Mouse (Mus musculus) E14TG2a.4 (cell line): Measurements from ENCODE around the gene Sertad2.

Experiments
- H3K27me3 ChIP-seq: 2 replicates; pipeline ENCODE4 v1.6.1; 2014; ENCODE audit warnings: low read length, control low read depth; ENCODE audit not compliant: insufficient read depth
- H3K36me3 ChIP-seq: 2 replicates; pipeline ENCODE4 v1.6.1; 2014; ENCODE audit warnings: low read length, control low read depth; ENCODE audit not compliant: insufficient read depth
- H3K4me1 ChIP-seq: replicated peaks from 2 replicates; pipeline ENCODE4 v1.6.1; 2014; ENCODE audit warnings: low read depth, low read length, control low read depth
- H3K4me3 ChIP-seq: replicated peaks from 2 replicates; pipeline ENCODE4 v1.5.1; 2014; ENCODE audit warnings: mild to moderate bottlenecking, low read length
- H3K9me3 ChIP-seq: 2 replicates; pipeline ENCODE4 v1.6.1; 2014; ENCODE audit warnings: low read length, control low read depth
- CTCF ChIP-seq: conservative IDR thresholded peaks from 2 replicates; pipeline ENCODE4 v1.5.1; 2014; ENCODE audit warnings: low read length
- NANOG ChIP-seq: IDR thresholded peaks from 2 replicates; pipeline ENCODE4 v1.6.1; 2014; ENCODE audit warnings: borderline replicate concordance, low read length, mixed read lengths
- POU5F1 ChIP-seq: IDR thresholded peaks from 2 replicates; pipeline ENCODE4 v1.6.1; 2014; ENCODE audit warnings: low read length, borderline replicate concordance

Sertad2 gene

GRCm38 (mm10) chr11:20639918-20640447, 96.9 kb downstream of the Sertad2 start:
- Histone ChIP-seq H3K4me3 (peak overlapping the region; percentile 49), H3K4me1 (peaks cover 83% of the 10 kb centered on the region), H3K9me3 (no peaks in the 10 kb centered on the region), H3K27me3 (no peaks in the 10 kb centered on the region), H3K36me3 (no peaks in the 10 kb centered on the region)
- TF ChIP-seq NANOG (no peak), CTCF (no peak), POU5F1 (no peak)

GRCm38 (mm10) chr11:20642321-20642720, 99.3 kb downstream of the Sertad2 start:
- no peaks in the 10 kb centered on the region for H3K36me3 ChIP-seq
- peaks cover 87% of the 10 kb centered on the region for H3K4me1 ChIP-seq
- H3K4me3 ChIP-seq: no peak overlapping the region
- H3K27me3 ChIP-seq: no peaks in the 10 kb centered on the region
- TF ChIP-seq NANOG (no peak), CTCF (no peak), POU5F1 (no peak)
- no peaks in the 10 kb centered on the region for H3K9me3 ChIP-seq

GRCm38 (mm10) chr11:20643161-20643560, 100.1 kb downstream of the Sertad2 start:
- Histone ChIP-seq H3K9me3 (no peaks in the 10 kb centered on the region), H3K4me3 (no peak overlapping the region), H3K27me3 (no peaks in the 10 kb centered on the region), H3K4me1 (peaks cover 95% of the 10 kb centered on the region), H3K36me3 (peaks cover 2% of the 10 kb centered on the region)
- TF ChIP-seq POU5F1: no peak
- TF ChIP-seq CTCF: no peak
- TF ChIP-seq NANOG: no peak

- Histone ChIP-seq H3K27me3 (no peaks in the 10 kb centered on the region), H3K9me3 (no peaks in the 10 kb centered on the region), H3K4me1 (peaks cover 97% of the 10 kb centered on the region), H3K36me3 (peaks cover 11% of the 10 kb centered on the region), H3K4me3 (no peak overlapping the region)
- TF ChIP-seq CTCF (no peak), POU5F1 (no peak), NANOG (no peak)
Observed at GRCm38 (mm10) chr11:20644166-20644565, 101.1 kb downstream of the Sertad2 start.

- TF ChIP-seq POU5F1 (no peak), NANOG (no peak), CTCF (no peak)
- peaks cover 14% of the 10 kb centered on the region for H3K36me3 ChIP-seq
- H3K9me3 ChIP-seq: no peaks in the 10 kb centered on the region
- H3K4me3 ChIP-seq: no peak overlapping the region
- H3K27me3 ChIP-seq: no peaks in the 10 kb centered on the region
- H3K4me1 ChIP-seq: peaks cover 97% of the 10 kb centered on the region
Observed at GRCm38 (mm10) chr11:20644872-20645271, 101.8 kb downstream of the Sertad2 start.

- Histone ChIP-seq H3K4me1 (peaks cover 97% of the 10 kb centered on the region), H3K36me3 (peaks cover 18% of the 10 kb centered on the region)
- TF ChIP-seq POU5F1: no peak
- no peak for TF ChIP-seq NANOG
- TF ChIP-seq CTCF: no peak
Observed at GRCm38 (mm10) chr11:20645521-20645920, 102.5 kb downstream of the Sertad2 start.

GRCm38 (mm10) chr11:20646142-20646541, 103.1 kb downstream of the Sertad2 start:
- H3K4me1 ChIP-seq: peaks cover 97% of the 10 kb centered on the region
- TF ChIP-seq NANOG (no peak), CTCF (no peak)
- H3K4me3 ChIP-seq: no peak overlapping the region
- no peaks in the 10 kb centered on the region for H3K27me3 ChIP-seq
- H3K36me3 ChIP-seq: peaks cover 24% of the 10 kb centered on the region
- H3K9me3 ChIP-seq: no peaks in the 10 kb centered on the region

More at GRCm38 (mm10) chr11:20645521-20645920, 102.5 kb downstream of the Sertad2 start:
- no peak overlapping the region for H3K4me3 ChIP-seq
- no peaks in the 10 kb centered on the region for H3K27me3 ChIP-seq
- no peaks in the 10 kb centered on the region for H3K9me3 ChIP-seq

GRCm38 (mm10) chr11:20646986-20647726, 104.1 kb downstream of the Sertad2 start:
- Histone ChIP-seq H3K4me3 (peak overlapping the region; percentile 76; the same call in 1 of the 2 replicates), H3K27me3 (no peaks in the 10 kb centered on the region), H3K4me1 (peaks cover 92% of the 10 kb centered on the region), H3K9me3 (no peaks in the 10 kb centered on the region), H3K36me3 (peaks cover 34% of the 10 kb centered on the region)
- TF ChIP-seq CTCF: no peak
- no peak for TF ChIP-seq POU5F1
- TF ChIP-seq NANOG: no peak
